Mouse (Mus musculus): ENCODE results near the gene Rab43. TPM values are rescaled to one million over a fixed set of nuclear protein-coding genes. Genes with fewer than 3 reads are reported as not detected.
A peak's percentile ranks its signal among the peaks of the same experiment; 100 is the strongest.

The Rab43 gene
- polyA plus RNA-seq, 1 experiment = 14.8 TPM

DNA sequence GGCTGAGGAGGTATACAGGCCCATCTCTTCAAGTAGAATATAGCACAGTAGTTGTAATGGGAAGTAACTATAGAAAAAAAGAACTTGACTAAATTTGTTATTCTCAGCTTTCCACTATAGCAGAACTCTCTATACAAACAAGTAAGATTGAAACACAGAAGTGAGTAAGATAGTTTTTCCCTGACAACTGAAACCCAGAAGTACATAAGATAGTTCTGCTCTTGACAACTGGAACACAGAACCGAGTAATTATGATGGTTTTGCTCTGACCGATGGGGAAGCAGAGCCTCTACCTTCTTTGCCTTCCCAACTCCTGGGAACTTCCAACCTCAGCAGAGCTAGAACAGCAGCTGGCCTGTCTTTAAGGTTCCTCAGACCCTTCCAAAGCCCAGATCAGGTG is 2.8 kb downstream of the Rab43 start:
- Histone ChIP-seq H3K4me3 (no peak overlapping the region), H3K27me3 (ENCODE audit: control insufficient read depth, insufficient read depth, insufficient read length) (no peaks in the 10 kb centered on the region), H3K4me2 (ENCODE audit: low read depth) (peak overlapping the region; percentile 84), H3K79me2 (ENCODE audit: control insufficient read depth, insufficient read depth) (no peaks in the 10 kb centered on the region), H3ac (ENCODE audit: control insufficient read depth, insufficient read length) (no peak overlapping the region), H3K36me3 (ENCODE audit: control insufficient read depth, insufficient read depth) (no peaks in the 10 kb centered on the region)
- TF ChIP-seq MYOG (IDR thresholded peaks at IDR 0.05; ENCODE audit: control insufficient read depth in 1 of 3, insufficient read depth in 1 of 3, insufficient read length in 2 of 3, low read depth in 2 of 3) (no peak), MAX (IDR thresholded peaks at IDR 0.05; ENCODE audit: low read depth) (no peak), CEBPB (IDR thresholded peaks at IDR 0.05; ENCODE audit: insufficient read depth, poor library complexity, severe bottlenecking) (no peak), USF1 (IDR thresholded peaks at IDR 0.05; ENCODE audit: low read depth) (no peak), MYOD1 (IDR thresholded peaks at IDR 0.05; ENCODE audit: control insufficient read depth in 1 of 3, insufficient read length in 2 of 3, low read depth in 2 of 3) (no peak), TCF3 (IDR thresholded peaks at IDR 0.05; ENCODE audit: insufficient read length, low read depth) (no peak), REST (IDR thresholded peaks at IDR 0.05; ENCODE audit: insufficient read depth, insufficient read length) (no peak), TCF12 (IDR thresholded peaks at IDR 0.05; ENCODE audit: insufficient read depth, poor library complexity, severe bottlenecking) (no peak), SRF (IDR thresholded peaks at IDR 0.05; ENCODE audit: control insufficient read depth, insufficient read length, low read depth) (no peak), POLR2AphosphoS2 (IDR thresholded peaks at IDR 0.05; ENCODE audit: insufficient read length, low read depth) (no peak), E2F4 (IDR thresholded peaks at IDR 0.05; ENCODE audit: insufficient read depth) (no peak), POLR2A (IDR thresholded peaks at IDR 0.05; ENCODE audit: insufficient read length, low read depth) (no peak)

DNA sequence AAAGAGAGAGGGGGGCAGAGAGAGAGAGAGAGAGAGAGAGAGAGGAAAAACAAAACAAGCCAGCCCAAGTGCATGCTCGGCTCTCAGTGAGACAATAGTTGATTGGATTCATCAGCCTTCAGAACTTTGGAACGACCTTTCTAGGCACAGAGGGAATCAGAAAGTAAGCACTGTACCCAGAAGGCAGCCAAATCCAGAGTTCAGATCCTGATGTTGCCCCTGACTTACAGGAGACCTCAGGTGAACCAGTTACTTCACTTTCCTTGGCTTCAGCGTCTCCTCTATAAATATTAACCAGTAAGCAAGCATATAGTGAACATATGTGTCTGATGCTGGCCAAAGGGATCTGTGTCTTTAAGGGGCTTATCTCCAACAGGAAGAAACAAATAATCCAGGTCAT is 3.4 kb downstream of the Rab43 start:
- H3K79me2 ChIP-seq (ENCODE audit: control insufficient read depth, insufficient read depth) = no peaks in the 10 kb centered on the region
- TF ChIP-seq TCF3 (IDR thresholded peaks at IDR 0.05; ENCODE audit: insufficient read length, low read depth) (no peak), POLR2AphosphoS2 (IDR thresholded peaks at IDR 0.05; ENCODE audit: insufficient read length, low read depth) (no peak), TCF12 (IDR thresholded peaks at IDR 0.05; ENCODE audit: insufficient read depth, poor library complexity, severe bottlenecking) (no peak), USF1 (IDR thresholded peaks at IDR 0.05; ENCODE audit: low read depth) (no peak), SRF (IDR thresholded peaks at IDR 0.05; ENCODE audit: control insufficient read depth, insufficient read length, low read depth) (no peak), E2F4 (IDR thresholded peaks at IDR 0.05; ENCODE audit: insufficient read depth) (no peak), POLR2A (IDR thresholded peaks at IDR 0.05; ENCODE audit: insufficient read length, low read depth) (no peak), MAX (IDR thresholded peaks at IDR 0.05; ENCODE audit: low read depth) (no peak), REST (IDR thresholded peaks at IDR 0.05; ENCODE audit: insufficient read depth, insufficient read length) (no peak), CEBPB (IDR thresholded peaks at IDR 0.05; ENCODE audit: insufficient read depth, poor library complexity, severe bottlenecking) (no peak), MYOD1 (IDR thresholded peaks at IDR 0.05; ENCODE audit: control insufficient read depth in 1 of 3, insufficient read length in 2 of 3, low read depth in 2 of 3) (no peak), MYOG (IDR thresholded peaks at IDR 0.05; ENCODE audit: control insufficient read depth in 1 of 3, insufficient read depth in 1 of 3, insufficient read length in 2 of 3, low read depth in 2 of 3) (no peak)
- H3K36me3 ChIP-seq (ENCODE audit: control insufficient read depth, insufficient read depth) = no peaks in the 10 kb centered on the region

DNA sequence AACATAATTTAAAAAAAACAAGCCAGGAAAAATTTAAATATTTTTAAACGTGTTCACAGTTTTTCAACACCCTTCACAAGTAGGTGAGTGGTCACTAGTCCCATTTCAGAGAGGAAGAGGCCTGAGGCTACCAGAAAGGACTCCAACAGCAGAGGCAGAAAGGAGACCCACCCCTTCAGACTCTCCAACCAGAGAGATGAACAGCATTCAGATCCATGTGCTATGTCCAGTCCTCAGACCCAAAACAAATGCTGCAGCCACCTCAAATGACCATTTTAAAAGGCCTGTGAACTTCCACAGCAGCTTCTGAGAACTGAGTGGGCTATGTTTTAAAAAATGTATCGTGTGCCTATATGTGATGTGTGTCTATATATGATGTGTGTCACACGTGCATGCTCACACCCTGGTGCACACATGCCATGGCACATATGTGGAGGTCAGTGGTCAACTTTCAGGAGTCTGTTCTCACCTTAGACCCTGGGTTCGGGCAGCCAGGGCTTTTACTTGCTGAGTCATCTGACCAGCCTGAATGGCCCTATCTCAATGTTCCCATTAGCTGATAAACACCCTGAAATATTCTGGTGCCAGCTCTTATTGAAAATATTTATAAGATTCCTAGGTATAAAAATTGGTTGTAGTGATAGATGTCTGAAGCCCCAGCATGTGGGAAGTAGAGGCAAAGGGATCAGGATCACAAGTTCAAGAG is 4.1 kb downstream of the Rab43 start:
- TF ChIP-seq POLR2A (IDR thresholded peaks at IDR 0.05; ENCODE audit: insufficient read length, low read depth) (no peak), TCF3 (IDR thresholded peaks at IDR 0.05; ENCODE audit: insufficient read length, low read depth) (no peak), MAX (IDR thresholded peaks at IDR 0.05; ENCODE audit: low read depth) (no peak), SRF (IDR thresholded peaks at IDR 0.05; ENCODE audit: control insufficient read depth, insufficient read length, low read depth) (no peak), USF1 (IDR thresholded peaks at IDR 0.05; ENCODE audit: low read depth) (no peak), CEBPB (IDR thresholded peaks at IDR 0.05; ENCODE audit: insufficient read depth, poor library complexity, severe bottlenecking) (no peak), MYOG (IDR thresholded peaks at IDR 0.05; ENCODE audit: control insufficient read depth in 1 of 3, insufficient read depth in 1 of 3, insufficient read length in 2 of 3, low read depth in 2 of 3) (no peak), E2F4 (IDR thresholded peaks at IDR 0.05; ENCODE audit: insufficient read depth) (no peak), MYOD1 (IDR thresholded peaks at IDR 0.05; ENCODE audit: control insufficient read depth in 1 of 3, insufficient read length in 2 of 3, low read depth in 2 of 3) (no peak), POLR2AphosphoS2 (IDR thresholded peaks at IDR 0.05; ENCODE audit: insufficient read length, low read depth) (no peak), REST (IDR thresholded peaks at IDR 0.05; ENCODE audit: insufficient read depth, insufficient read length) (no peak), TCF12 (IDR thresholded peaks at IDR 0.05; ENCODE audit: insufficient read depth, poor library complexity, severe bottlenecking) (no peak)
- Histone ChIP-seq H3K4me3 (no peak overlapping the region), H3K36me3 (ENCODE audit: control insufficient read depth, insufficient read depth) (no peaks in the 10 kb centered on the region), H3K4me2 (ENCODE audit: low read depth) (no peak overlapping the region), H3ac (ENCODE audit: control insufficient read depth, insufficient read length) (no peak overlapping the region), H3K27me3 (ENCODE audit: control insufficient read depth, insufficient read depth, insufficient read length) (no peaks in the 10 kb centered on the region), H3K79me2 (ENCODE audit: control insufficient read depth, insufficient read depth) (no peaks in the 10 kb centered on the region)

More for the DNA sequence above, 3.4 kb downstream of the Rab43 start:
- no peak overlapping the region for H3ac ChIP-seq (ENCODE audit: control insufficient read depth, insufficient read length)
- H3K4me2 ChIP-seq (ENCODE audit: low read depth) = no peak overlapping the region
- no peak overlapping the region for H3K4me3 ChIP-seq
- H3K27me3 ChIP-seq (ENCODE audit: control insufficient read depth, insufficient read depth, insufficient read length) = no peaks in the 10 kb centered on the region

DNA sequence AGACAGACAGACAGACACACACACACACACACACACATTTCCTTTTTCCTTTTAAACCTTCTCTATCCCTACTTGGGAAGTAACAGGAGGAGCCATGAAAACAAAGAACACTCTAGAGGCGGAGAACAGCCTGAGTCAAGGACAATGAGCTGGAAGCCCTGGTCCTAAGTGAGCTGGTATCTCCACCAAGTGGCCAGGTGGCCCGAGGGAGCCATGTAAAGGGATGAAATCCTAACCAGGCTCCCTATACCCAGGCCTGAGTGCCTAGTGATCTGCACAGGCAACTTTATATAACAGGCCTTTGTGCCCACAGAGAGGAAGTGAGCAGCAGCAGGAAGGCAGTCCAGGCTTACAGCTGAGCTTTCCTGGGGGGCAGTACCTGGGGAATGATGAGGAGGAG is 5.1 kb downstream of the Rab43 start:
- no peak for TF ChIP-seq SRF (IDR thresholded peaks at IDR 0.05; ENCODE audit: control insufficient read depth, insufficient read length, low read depth)
- H3K27me3 ChIP-seq (ENCODE audit: control insufficient read depth, insufficient read depth, insufficient read length) = no peaks in the 10 kb centered on the region

DNA sequence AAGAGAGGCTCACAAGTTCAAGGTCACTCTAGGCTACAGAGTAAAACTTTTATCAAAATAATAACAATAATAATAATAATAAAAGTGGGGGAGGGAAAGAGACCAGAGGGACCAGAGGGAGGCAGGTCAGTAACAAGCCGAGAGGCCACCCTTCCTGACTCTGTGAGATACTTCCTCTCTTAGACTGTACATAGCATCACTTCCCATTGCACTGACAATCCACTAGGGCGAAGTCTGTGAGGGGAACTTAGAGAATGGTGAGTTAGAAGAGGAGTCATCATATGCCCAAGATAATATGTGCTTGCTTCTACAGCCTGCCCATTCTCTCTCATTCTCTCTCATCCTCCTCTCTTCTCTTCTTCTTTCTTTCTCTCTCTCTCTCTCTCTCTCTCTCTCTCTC is 5.9 kb downstream of the Rab43 start:
- TF ChIP-seq MAX (IDR thresholded peaks at IDR 0.05; ENCODE audit: low read depth) = no peak
- TF ChIP-seq SRF (IDR thresholded peaks at IDR 0.05; ENCODE audit: control insufficient read depth, insufficient read length, low read depth) = no peak
- no peak for TF ChIP-seq POLR2A (IDR thresholded peaks at IDR 0.05; ENCODE audit: insufficient read length, low read depth)
- TF ChIP-seq MYOD1 (IDR thresholded peaks at IDR 0.05; ENCODE audit: control insufficient read depth in 1 of 3, insufficient read length in 2 of 3, low read depth in 2 of 3) = no peak
- no peak for TF ChIP-seq E2F4 (IDR thresholded peaks at IDR 0.05; ENCODE audit: insufficient read depth)
- TF ChIP-seq POLR2AphosphoS2 (IDR thresholded peaks at IDR 0.05; ENCODE audit: insufficient read length, low read depth) = no peak
- TF ChIP-seq MYOG (IDR thresholded peaks at IDR 0.05; ENCODE audit: control insufficient read depth in 1 of 3, insufficient read depth in 1 of 3, insufficient read length in 2 of 3, low read depth in 2 of 3) = no peak
- TF ChIP-seq TCF12 (IDR thresholded peaks at IDR 0.05; ENCODE audit: insufficient read depth, poor library complexity, severe bottlenecking) = no peak
- TF ChIP-seq REST (IDR thresholded peaks at IDR 0.05; ENCODE audit: insufficient read depth, insufficient read length) = no peak
- TF ChIP-seq USF1 (IDR thresholded peaks at IDR 0.05; ENCODE audit: low read depth) = no peak
- no peak for TF ChIP-seq TCF3 (IDR thresholded peaks at IDR 0.05; ENCODE audit: insufficient read length, low read depth)
- no peaks in the 10 kb centered on the region for H3K79me2 ChIP-seq (ENCODE audit: control insufficient read depth, insufficient read depth)
- H3K27me3 ChIP-seq (ENCODE audit: control insufficient read depth, insufficient read depth, insufficient read length) = no peaks in the 10 kb centered on the region
- H3K4me3 ChIP-seq = no peak overlapping the region
- H3ac ChIP-seq (ENCODE audit: control insufficient read depth, insufficient read length) = no peak overlapping the region
- no peaks in the 10 kb centered on the region for H3K36me3 ChIP-seq (ENCODE audit: control insufficient read depth, insufficient read depth)
- no peak overlapping the region for H3K4me2 ChIP-seq (ENCODE audit: low read depth)

More for the DNA sequence above, 5.1 kb downstream of the Rab43 start:
- Histone ChIP-seq H3K4me2 (ENCODE audit: low read depth) (peak overlapping the region; percentile 2), H3K36me3 (ENCODE audit: control insufficient read depth, insufficient read depth) (no peaks in the 10 kb centered on the region), H3K79me2 (ENCODE audit: control insufficient read depth, insufficient read depth) (no peaks in the 10 kb centered on the region), H3ac (ENCODE audit: control insufficient read depth, insufficient read length) (no peak overlapping the region), H3K4me3 (no peak overlapping the region)

Measured in myocyte (in vitro differentiated cells).